ENCODE assay signal across 8 mouse cellular contexts in the genomic region with DNA sequence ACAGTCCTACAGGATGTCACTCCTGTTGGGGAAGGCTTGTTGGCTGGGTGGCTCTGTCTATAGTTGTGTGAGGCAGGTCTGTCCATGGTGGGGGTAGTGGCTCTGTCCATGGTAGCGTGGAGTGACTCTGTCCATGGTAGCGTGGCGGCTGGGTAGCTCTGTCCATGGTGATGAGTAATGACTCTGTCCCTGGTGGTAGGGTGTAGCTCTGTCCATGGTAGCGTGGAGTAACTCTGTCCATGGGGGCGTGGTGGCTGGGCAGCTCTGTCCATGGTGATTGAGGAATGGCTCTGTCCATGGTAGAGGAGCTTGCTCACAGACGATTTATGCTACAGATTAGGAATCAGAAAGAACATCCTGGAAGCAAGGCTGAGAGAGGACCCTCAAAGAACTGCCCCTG. TPM values are rescaled to one million over a fixed set of nuclear protein-coding genes. Genes with fewer than 3 reads are reported as not detected.
A peak's percentile ranks its signal among the peaks of the same experiment; 100 is the strongest.
DNase-seq lines count a peak whose midpoint lies in the region; ATAC-seq and TF ChIP-seq lines count a peak whose summit lies in the region.

No protein-coding gene starts in this region.

- no peak overlapping the region for H3K27ac ChIP-seq in lung, embryonic 15.5 days
- H3K27ac ChIP-seq in embryonic facial prominence, embryonic 13.5 days, result no peak overlapping the region
- H3K27ac ChIP-seq in hindbrain, embryonic 15.5 days (replicated peaks), result no peak overlapping the region
- no peak overlapping the region for H3K27ac ChIP-seq in liver, adult 2 months (replicated peaks; ENCODE audit: insufficient read depth, low read depth, low read length)

- no peaks in the 10 kb centered on the region for H3K9me3 ChIP-seq in lung, embryonic 15.5 days
- no peaks in the 10 kb centered on the region for H3K9me3 ChIP-seq in embryonic facial prominence, embryonic 13.5 days
- H3K9me3 ChIP-seq in hindbrain, embryonic 15.5 days, result no peaks in the 10 kb centered on the region

- H3K79me2 ChIP-seq in liver, adult 2 months (ENCODE audit: control insufficient read depth, insufficient read depth, low read length), result no peaks in the 10 kb centered on the region

- no peak overlapping the region for H3K9ac ChIP-seq in lung, embryonic 15.5 days
- H3K9ac ChIP-seq in embryonic facial prominence, embryonic 13.5 days, result no peak overlapping the region
- no peak overlapping the region for H3K9ac ChIP-seq in hindbrain, embryonic 15.5 days
- H3K9ac ChIP-seq in liver, adult 2 months (ENCODE audit: low read depth, low read length), result no peak overlapping the region

- H3K36me3 ChIP-seq in lung, embryonic 15.5 days, result no peaks in the 10 kb centered on the region
- H3K36me3 ChIP-seq in embryonic facial prominence, embryonic 13.5 days, result no peaks in the 10 kb centered on the region
- no peaks in the 10 kb centered on the region for H3K36me3 ChIP-seq in hindbrain, embryonic 15.5 days
- no peaks in the 10 kb centered on the region for H3K36me3 ChIP-seq in liver, adult 2 months (ENCODE audit: control insufficient read depth, insufficient read depth, low read length)

- TF ChIP-seq POLR2A in liver, adult 2 months (IDR thresholded peaks at IDR 0.05; ENCODE audit: extremely low read depth, insufficient read depth, low read length), result no peak

- no peak for DNase-seq in lung, adult 18-20 months
- peak; percentile 2 for DNase-seq in liver, adult 2 months (ENCODE audit: extremely low read depth, low read depth, low spot score)
- peak; percentile 74 for DNase-seq in retina, postnatal 1 day
- no peak for DNase-seq in layer of hippocampus, adult 8-10 months (ENCODE audit: low spot score in 2 of 2)
- no peak for DNase-seq in right cerebral cortex, postnatal 4 days

- WGBS in lung, embryonic 15.5 days, result 5% methylated on average over 6 of the region's 6 CpGs
- 8% methylated on average over 6 of the region's 6 CpGs for WGBS in embryonic facial prominence, embryonic 13.5 days
- 31% methylated on average over 6 of the region's 6 CpGs for WGBS in hindbrain, embryonic 15.5 days
- WGBS in liver, adult 2 months, result 14% methylated on average over 6 of the region's 6 CpGs

- no peak overlapping the region for H3K4me2 ChIP-seq in lung, embryonic 15.5 days
- no peak overlapping the region for H3K4me2 ChIP-seq in embryonic facial prominence, embryonic 13.5 days
- no peak overlapping the region for H3K4me2 ChIP-seq in hindbrain, embryonic 15.5 days

- no peaks in the 10 kb centered on the region; the same call in 1 of the 2 replicates for H3K27me3 ChIP-seq in lung, embryonic 15.5 days
- no peaks in the 10 kb centered on the region for H3K27me3 ChIP-seq in embryonic facial prominence, embryonic 13.5 days
- peaks cover 4% of the 10 kb centered on the region; the same call in 1 of the 2 replicates for H3K27me3 ChIP-seq in hindbrain, embryonic 15.5 days
- H3K27me3 ChIP-seq in liver, adult 2 months (ENCODE audit: control insufficient read depth, insufficient read depth, low read length), result no peaks in the 10 kb centered on the region

- TF ChIP-seq CTCF in liver, adult 2 months (IDR thresholded peaks at IDR 0.05; ENCODE audit: low read depth, low read length), result no peak

- H3K4me3 ChIP-seq in lung, embryonic 15.5 days, result no peak overlapping the region
- H3K4me3 ChIP-seq in embryonic facial prominence, embryonic 13.5 days, result no peak overlapping the region
- no peak overlapping the region for H3K4me3 ChIP-seq in hindbrain, embryonic 15.5 days
- no peak overlapping the region for H3K4me3 ChIP-seq in liver, adult 2 months (ENCODE audit: insufficient read depth, low read depth, low read length)

- ATAC-seq in lung, embryonic 15.5 days (ENCODE audit: borderline replicate concordance, extremely low read depth, low FRiP score, low TSS enrichment), result peak; percentile 71; the same call in 1 of the 2 replicates
- peak; percentile 90; the same call in 1 of the 2 replicates for ATAC-seq in embryonic facial prominence, embryonic 13.5 days (ENCODE audit: insufficient number of reproducible peaks, insufficient read depth, low FRiP score, low TSS enrichment, low read depth)
- ATAC-seq in hindbrain, embryonic 15.5 days (ENCODE audit: low FRiP score, low read depth), result peak; percentile 68; the same call in 1 of the 2 replicates

- no peaks in the 10 kb centered on the region for H3K4me1 ChIP-seq in lung, embryonic 15.5 days
- H3K4me1 ChIP-seq in embryonic facial prominence, embryonic 13.5 days, result no peaks in the 10 kb centered on the region
- no peaks in the 10 kb centered on the region for H3K4me1 ChIP-seq in hindbrain, embryonic 15.5 days (replicated peaks)
- H3K4me1 ChIP-seq in liver, adult 2 months (ENCODE audit: control insufficient read depth, insufficient read depth, low read length), result no peaks in the 10 kb centered on the region

RNA-seq across cellular contexts. Expression of gene Igsf21, which starts 12.4 kb away (rescaled TPM):
- polyA plus RNA-seq in lung, embryonic 15.5 days (2015; fragmentation: Nextera tagmentation; extraction: Ambion mirVana), result 0.13 and 0.39 TPM in 2 replicates
- 0.89 and 1.00 TPM in 2 replicates for polyA plus RNA-seq in embryonic facial prominence, embryonic 13.5 days (2015; fragmentation: Nextera tagmentation; extraction: Ambion mirVana)
- polyA plus RNA-seq in hindbrain, embryonic 15.5 days (2015; fragmentation: Nextera tagmentation; extraction: Ambion mirVana), result 91.0 and 102 TPM in 2 replicates
- 0.13 TPM in 1 of 2 replicates, not detected in the other for total RNA-seq in liver, adult 2 months (2014; rRNA removed)
- polyA plus RNA-seq in liver, adult 2 months (2012; rRNA removed), result 0.09 TPM in 1 of 2 replicates, not detected in the other
- 10 to 100 TPM; 34.4 to 42.1 (median 38.2) TPM for total RNA-seq in layer of hippocampus, adult 8-10 months (2022)

Comparison
In these comparisons a context has a peak if more than half of its experiments do, and no peak if none do; other contexts are left out.
1. DNase-seq: peak in liver, adult 2 months (single experiment) and retina, postnatal 1 day (single experiment); none in lung, adult 18-20 months (0 of 2), layer of hippocampus, adult 8-10 months (0 of 2) and right cerebral cortex, postnatal 4 days (single experiment).
2. RNA of gene Igsf21, which starts 12.4 kb away (polyA plus RNA-seq): 91.0 to 102 TPM in hindbrain, embryonic 15.5 days; 0.89 to 1.00 TPM in embryonic facial prominence, embryonic 13.5 days, 0.13 to 0.39 TPM in lung, embryonic 15.5 days and 0.09 TPM in liver, adult 2 months; every median in the first group is over 10 times any median in the second.
3. Peak in every context shown above with its lines, with median percentiles within 50 percentile points of each other: ATAC-seq.